In genomic region chr7:28969271-28969670, GRCm38 (mm10) we compare ENCODE assay signal across 20 mouse cellular contexts. TPM values are rescaled to one million over a fixed set of nuclear protein-coding genes. Genes with fewer than 3 reads are reported as not detected.
DNase-seq lines count a peak whose midpoint lies in the region; ATAC-seq and TF ChIP-seq lines count a peak whose summit lies in the region.
"Had no signal": no experiment of that assay in that cellular context is flagged by ENCODE, and none has a peak within 500 bp of the region (broad histone marks: within the 10 kb centered on the region; RNA-seq: fewer than 3 reads in every experiment).

No protein-coding gene starts in this region.

- no peaks in the 10 kb centered on the region for H3K27me3 ChIP-seq in kidney, embryonic 15.5 days
- H3K27me3 ChIP-seq in lung, postnatal 0 days (replicated peaks; ENCODE audit: insufficient read depth, low read length) = no peaks in the 10 kb centered on the region
- H3K27me3 ChIP-seq in intestine, embryonic 15.5 days (replicated peaks) = no peaks in the 10 kb centered on the region
- no peaks in the 10 kb centered on the region for H3K27me3 ChIP-seq in stomach, postnatal 0 days (ENCODE audit: control insufficient read depth, insufficient read depth, low read length)
- H3K27me3 ChIP-seq: forebrain, embryonic 12.5 days; limb, embryonic 12.5 days; neural tube, embryonic 15.5 days; Patski had no signal

- H3K4me1 ChIP-seq in kidney, embryonic 15.5 days = peaks cover 38% of the 10 kb centered on the region
- H3K4me1 ChIP-seq in lung, postnatal 0 days (ENCODE audit: insufficient read depth, low read depth, low read length) = peaks cover 9% of the 10 kb centered on the region; the same call in 1 of the 2 replicates
- peaks cover 22% of the 10 kb centered on the region for H3K4me1 ChIP-seq in intestine, embryonic 15.5 days (replicated peaks)
- H3K4me1 ChIP-seq in stomach, postnatal 0 days (replicated peaks; ENCODE audit: control insufficient read depth, insufficient read depth) = 0 out of 2 replicates have a peak, but pooled peaks cover 3% of the 10 kb centered on the region
- H3K4me1 ChIP-seq: forebrain, embryonic 12.5 days; limb, embryonic 12.5 days; neural tube, embryonic 15.5 days had no signal

- peaks cover 37% of the 10 kb centered on the region for H3K36me3 ChIP-seq in kidney, embryonic 15.5 days
- H3K36me3 ChIP-seq in lung, postnatal 0 days (ENCODE audit: insufficient read depth, low read length) = peaks cover 7% of the 10 kb centered on the region; the same call in 1 of the 2 replicates
- peaks cover 16% of the 10 kb centered on the region for H3K36me3 ChIP-seq in intestine, embryonic 15.5 days
- H3K36me3 ChIP-seq in stomach, postnatal 0 days (ENCODE audit: control insufficient read depth, insufficient read depth, low read length) = peaks cover 10% of the 10 kb centered on the region

- 97% methylated on average over 1 of the region's 1 CpGs for WGBS in kidney, embryonic 15.5 days
- WGBS in lung, postnatal 0 days = 94% methylated on average over 1 of the region's 1 CpGs
- 85% methylated on average over 1 of the region's 1 CpGs for WGBS in intestine, embryonic 15.5 days
- WGBS in stomach, postnatal 0 days = 90% methylated on average over 1 of the region's 1 CpGs

- H3K9ac ChIP-seq in kidney, embryonic 15.5 days = no peak overlapping the region
- H3K9ac ChIP-seq in lung, postnatal 0 days (replicated peaks; ENCODE audit: low read depth) = no peak overlapping the region
- no peak overlapping the region for H3K9ac ChIP-seq in intestine, embryonic 15.5 days
- H3K9ac ChIP-seq in stomach, postnatal 0 days (ENCODE audit: low read length) = no peak overlapping the region
- H3K9ac ChIP-seq: forebrain, embryonic 12.5 days; limb, embryonic 12.5 days; neural tube, embryonic 15.5 days had no signal

- no peak for ATAC-seq in kidney, embryonic 15.5 days (replicated peaks; ENCODE audit: low FRiP score)
- ATAC-seq in lung, postnatal 0 days = no peak
- ATAC-seq in intestine, embryonic 15.5 days = no peak
- ATAC-seq in stomach, postnatal 0 days (ENCODE audit: low FRiP score, low TSS enrichment) = no peak
- ATAC-seq: hindbrain, postnatal 0 days; midbrain, embryonic 16.5 days; Patski had no signal

- H3K4me2 ChIP-seq in kidney, embryonic 15.5 days = no peak overlapping the region
- H3K4me2 ChIP-seq in lung, postnatal 0 days (replicated peaks; ENCODE audit: low read depth, low read length) = no peak overlapping the region
- H3K4me2 ChIP-seq in intestine, embryonic 15.5 days (replicated peaks) = no peak overlapping the region
- no peak overlapping the region for H3K4me2 ChIP-seq in stomach, postnatal 0 days (replicated peaks; ENCODE audit: low read depth)
- H3K4me2 ChIP-seq: forebrain, embryonic 12.5 days; limb, embryonic 12.5 days; neural tube, embryonic 15.5 days had no signal

- no peak for DNase-seq in kidney, adult 11 months
- DNase-seq in lung, postnatal 0 days (ENCODE audit: low spot score) = no peak
- no peak for DNase-seq in lung, postnatal 36 days
- DNase-seq in stomach, postnatal 0 days (ENCODE audit: low spot score) = no peak
- no peak for DNase-seq in thymus, postnatal 4 days
- DNase-seq in right cerebral cortex, adult 18-20 months = no peak
- DNase-seq: cerebellum, adult 18-20 months; layer of hippocampus, adult 9-11 months; right cerebral cortex, postnatal 25 days; thymus, postnatal 36 days had no signal

- peak overlapping the region; percentile 52 for H3K27ac ChIP-seq in kidney, embryonic 15.5 days
- peak overlapping the region; percentile 68 for H3K27ac ChIP-seq in lung, postnatal 0 days (ENCODE audit: low read length)
- H3K27ac ChIP-seq in intestine, embryonic 15.5 days = peak overlapping the region; percentile 85
- peak overlapping the region; percentile 82 for H3K27ac ChIP-seq in stomach, postnatal 0 days (replicated peaks)
- H3K27ac ChIP-seq: forebrain, embryonic 12.5 days; heart, embryonic 10.5 days; hindbrain, embryonic 10.5 days; hindbrain, postnatal 0 days; limb, embryonic 12.5 days; neural tube, embryonic 15.5 days had no signal

- no peaks in the 10 kb centered on the region for H3K9me3 ChIP-seq in kidney, embryonic 15.5 days (replicated peaks)
- no peaks in the 10 kb centered on the region for H3K9me3 ChIP-seq in lung, postnatal 0 days (ENCODE audit: low read length)
- H3K9me3 ChIP-seq in intestine, embryonic 15.5 days = no peaks in the 10 kb centered on the region
- H3K9me3 ChIP-seq in stomach, postnatal 0 days (ENCODE audit: control insufficient read depth, low read length) = no peaks in the 10 kb centered on the region
- H3K9me3 ChIP-seq: forebrain, embryonic 12.5 days; heart, embryonic 10.5 days; hindbrain, embryonic 10.5 days; limb, embryonic 12.5 days; neural tube, embryonic 15.5 days had no signal

- TF ChIP-seq CTCF in lung, postnatal 0 days (IDR thresholded peaks at IDR 0.05) = no peak
- TF ChIP-seq CTCF in stomach, postnatal 0 days (IDR thresholded peaks at IDR 0.05; ENCODE audit: low read depth) = no peak

- no peak for TF ChIP-seq EP300 in lung, postnatal 0 days (IDR thresholded peaks at IDR 0.05)
- TF ChIP-seq EP300 in stomach, postnatal 0 days (optimal IDR thresholded peaks at IDR 0.05) = no peak

- no peak overlapping the region for H3K4me3 ChIP-seq in kidney, embryonic 15.5 days (replicated peaks)
- no peak overlapping the region for H3K4me3 ChIP-seq in lung, postnatal 0 days (ENCODE audit: low read depth, low read length)
- no peak overlapping the region for H3K4me3 ChIP-seq in intestine, embryonic 15.5 days (replicated peaks)
- no peak overlapping the region for H3K4me3 ChIP-seq in stomach, postnatal 0 days (ENCODE audit: low read depth, low read length)
- H3K4me3 ChIP-seq: forebrain, embryonic 12.5 days; heart, embryonic 10.5 days; hindbrain, embryonic 10.5 days; limb, embryonic 12.5 days; neural tube, embryonic 15.5 days had no signal

RNA-seq across cellular contexts. Expression of gene Actn4, which starts 7.1 kb away (rescaled TPM):
- polyA plus RNA-seq in kidney, embryonic 15.5 days (2015; fragmentation: Nextera tagmentation; extraction: Ambion mirVana) = 288 and 312 TPM in 2 replicates
- polyA plus RNA-seq in lung, postnatal 0 days (2015; fragmentation: Nextera tagmentation; extraction: Ambion mirVana) = 202 and 218 TPM in 2 replicates
- 340 and 361 TPM in 2 replicates for polyA plus RNA-seq in intestine, embryonic 15.5 days (2015; fragmentation: Nextera tagmentation; extraction: Ambion mirVana)
- polyA plus RNA-seq in stomach, postnatal 0 days (2015; fragmentation: Nextera tagmentation; extraction: Ambion mirVana) = 216 and 227 TPM in 2 replicates

RNA-seq across cellular contexts. Expression of gene Eif3k, which starts 12.4 kb away (rescaled TPM):
- polyA plus RNA-seq in kidney, embryonic 15.5 days (2015; fragmentation: Nextera tagmentation; extraction: Ambion mirVana) = 401 and 402 TPM in 2 replicates
- polyA plus RNA-seq in lung, postnatal 0 days (2015; fragmentation: Nextera tagmentation; extraction: Ambion mirVana) = 287 and 294 TPM in 2 replicates
- 359 and 375 TPM in 2 replicates for polyA plus RNA-seq in intestine, embryonic 15.5 days (2015; fragmentation: Nextera tagmentation; extraction: Ambion mirVana)
- 294 and 295 TPM in 2 replicates for polyA plus RNA-seq in stomach, postnatal 0 days (2015; fragmentation: Nextera tagmentation; extraction: Ambion mirVana)

RNA-seq across cellular contexts. Expression of gene Map4k1, which starts 12.6 kb away (rescaled TPM):
- 9.0 and 9.6 TPM in 2 replicates for polyA plus RNA-seq in kidney, embryonic 15.5 days (2015; fragmentation: Nextera tagmentation; extraction: Ambion mirVana)
- 2.0 and 3.5 TPM in 2 replicates for polyA plus RNA-seq in lung, postnatal 0 days (2015; fragmentation: Nextera tagmentation; extraction: Ambion mirVana)
- polyA plus RNA-seq in intestine, embryonic 15.5 days (2015; fragmentation: Nextera tagmentation; extraction: Ambion mirVana) = 6.3 and 7.7 TPM in 2 replicates
- 3.0 and 3.6 TPM in 2 replicates for polyA plus RNA-seq in stomach, postnatal 0 days (2015; fragmentation: Nextera tagmentation; extraction: Ambion mirVana)
